Mouse (Mus musculus): ENCODE measurements around the gene Tbc1d22a.

Tbc1d22a gene

DNA sequence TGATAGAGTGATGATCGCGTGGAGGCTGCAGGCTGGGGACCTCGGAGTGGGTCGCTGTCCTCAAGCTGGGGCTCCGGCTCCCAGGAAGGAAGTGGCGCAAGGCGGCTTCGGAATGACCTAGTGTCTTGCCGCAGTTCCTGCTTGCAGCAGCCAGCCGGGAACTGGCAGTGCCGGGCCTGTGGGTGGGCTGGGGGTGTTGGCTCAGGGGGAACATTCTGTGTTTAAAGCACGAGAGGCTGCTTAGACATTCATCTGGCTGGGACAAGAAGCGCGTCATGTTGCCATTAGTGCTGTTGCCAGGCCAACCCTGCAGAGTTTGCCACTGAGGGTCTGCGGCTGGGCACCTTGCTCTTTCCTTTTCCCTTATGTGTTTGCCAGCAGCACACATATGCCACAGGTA is 63.2 kb downstream of the Tbc1d22a start:
- in situ Hi-C loops (cut with MboI), result no loop called here

GRCm38 (mm10) chr15:86279059-86279974 is 65.1 kb downstream of the Tbc1d22a start:
- in situ Hi-C loops (cut with MboI), result no loop called here

DNA sequence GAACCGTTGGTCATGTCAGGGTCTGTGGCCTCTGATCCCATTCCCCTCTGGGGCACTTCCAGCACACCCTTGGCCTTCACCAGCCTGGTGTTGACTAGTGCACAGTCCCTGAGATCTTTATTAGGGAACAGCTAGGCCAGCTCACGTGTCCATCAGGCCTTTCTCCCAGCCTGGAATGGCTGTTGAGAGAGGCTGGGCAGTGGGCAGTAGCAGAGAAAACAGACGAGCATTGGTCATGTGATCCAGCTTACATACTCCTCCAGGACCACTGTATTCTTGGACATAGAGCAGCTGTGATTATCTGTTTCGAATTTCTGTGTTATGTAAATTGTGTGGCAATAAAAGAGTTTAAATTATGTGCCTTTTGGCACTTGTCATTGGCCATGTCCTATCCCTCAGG is 65.9 kb downstream of the Tbc1d22a start:
- in situ Hi-C loops (cut with MboI), result no loop called here

DNA sequence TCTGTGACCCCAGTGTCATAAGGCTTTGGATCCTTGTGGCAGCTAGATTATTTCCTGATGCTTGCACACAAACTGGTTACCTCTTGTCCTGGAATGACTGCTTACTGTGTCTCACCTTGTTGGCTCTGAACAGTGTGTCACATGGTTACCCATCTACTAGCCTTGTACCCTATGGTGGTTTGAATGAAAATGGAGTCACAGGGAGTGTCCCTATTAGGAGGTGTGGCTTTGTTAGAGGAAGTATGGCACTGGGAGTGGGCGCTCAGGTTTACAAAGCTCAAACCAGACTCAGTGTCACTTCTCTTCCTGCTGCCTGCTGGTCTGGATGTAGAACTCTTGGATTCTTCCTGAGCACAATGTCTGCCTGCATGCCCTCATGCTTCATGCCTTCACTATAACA is 69.0 kb downstream of the Tbc1d22a start:
- in situ Hi-C loops (cut with MboI), result no loop called here

GRCm38 (mm10) chr15:86285296-86285695 is 71.0 kb downstream of the Tbc1d22a start:
- in situ Hi-C loops (cut with MboI), result no loop called here

DNA sequence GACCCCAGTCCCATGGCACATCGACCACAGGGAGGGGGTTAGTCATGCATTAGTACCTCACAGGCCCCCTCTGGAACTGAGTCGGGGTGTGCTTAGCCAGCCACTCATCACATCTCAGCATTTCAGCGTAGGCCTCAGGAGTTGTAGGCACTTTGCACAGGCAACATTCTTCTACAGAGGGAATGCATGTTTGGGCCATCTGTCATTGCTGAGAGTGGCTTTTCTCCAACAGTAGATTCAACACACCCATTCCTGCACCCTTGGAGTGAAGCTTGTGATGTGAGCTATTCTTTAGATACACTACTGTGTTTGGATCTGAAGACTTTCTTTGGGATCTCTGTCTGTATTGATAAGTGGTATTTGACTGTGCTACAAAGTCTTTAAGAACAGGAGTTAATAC is 75.8 kb downstream of the Tbc1d22a start:
- in situ Hi-C loops (cut with MboI), result no loop called here

GRCm38 (mm10) chr15:86292288-86292687 is 78.0 kb downstream of the Tbc1d22a start:
- in situ Hi-C loops (cut with MboI), result no loop called here

GRCm38 (mm10) chr15:86294426-86294825 is 80.2 kb downstream of the Tbc1d22a start:
- in situ Hi-C loops (cut with MboI), result no loop called here

DNA sequence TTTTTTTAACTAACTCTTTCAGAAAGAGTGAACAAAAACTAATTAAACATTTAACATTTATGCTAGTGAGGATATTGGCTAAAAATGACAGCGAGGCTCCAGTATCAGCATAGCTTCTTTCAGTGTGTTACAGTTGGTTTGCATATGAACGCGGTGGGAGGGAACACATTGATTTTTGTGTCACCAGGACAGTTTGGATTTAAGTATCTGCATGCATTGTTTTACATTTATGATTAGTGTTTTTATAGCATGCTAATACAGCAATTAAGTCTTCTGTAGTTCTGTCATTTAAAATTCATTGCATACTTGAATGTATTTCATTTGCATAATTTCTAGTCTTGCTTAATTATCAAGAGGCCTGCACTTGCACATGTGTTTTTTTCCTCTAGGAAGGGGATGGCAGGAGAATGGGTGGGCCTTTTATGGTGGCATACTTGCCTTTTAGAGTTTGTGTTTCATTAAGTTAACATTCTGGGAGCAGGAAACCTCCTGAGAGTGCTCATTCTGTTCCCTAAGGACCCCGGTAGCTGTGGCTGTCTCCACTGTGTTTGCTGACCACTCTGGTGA is 81.5 kb downstream of the Tbc1d22a start:
- in situ Hi-C loops (cut with MboI), result no loop called here

DNA sequence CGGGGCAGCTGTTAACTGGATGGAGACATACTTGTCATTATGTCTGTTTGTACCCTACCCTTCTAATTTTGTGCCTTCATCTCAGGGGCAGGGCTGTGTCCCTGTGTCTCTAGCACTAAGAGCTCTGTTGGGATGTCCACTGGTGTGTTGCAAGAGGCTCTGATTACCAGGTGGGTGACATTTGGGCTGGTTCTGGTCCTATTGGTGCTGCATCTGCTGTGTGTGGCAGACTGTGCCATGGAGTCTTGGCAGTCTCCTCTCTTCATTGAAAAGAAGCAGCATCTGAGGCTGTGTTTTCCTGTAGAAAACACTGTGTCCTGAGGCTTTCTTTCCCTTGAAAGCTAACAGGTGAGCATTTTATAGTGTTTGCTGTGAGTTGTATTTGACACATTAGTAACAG is 83.0 kb downstream of the Tbc1d22a start:
- in situ Hi-C loops (cut with MboI), result no loop called here

- in situ Hi-C loops (cut with MboI), result no loop called here
Observed at GRCm38 (mm10) chr15:86303876-86304275, 89.6 kb downstream of the Tbc1d22a start.

DNA sequence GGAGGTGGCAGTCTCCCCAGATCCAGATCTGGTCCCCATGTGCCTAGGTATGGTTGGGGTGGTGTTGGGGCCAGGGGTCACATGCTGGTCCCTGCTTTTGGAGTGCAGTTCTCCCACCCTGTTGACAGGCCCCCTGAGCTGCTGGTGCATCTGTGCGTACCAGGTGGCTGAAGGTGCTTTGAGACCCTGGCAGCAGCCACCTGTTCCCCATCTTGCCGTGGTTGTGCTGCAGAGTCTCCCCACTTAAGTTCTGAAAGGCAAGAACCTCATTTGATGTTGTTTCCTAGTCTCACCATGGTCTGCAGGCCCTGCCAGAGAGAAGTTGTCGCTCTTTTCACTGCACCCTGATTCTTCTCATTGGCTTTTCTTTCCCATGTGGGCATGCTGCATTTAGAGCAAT is 90.6 kb downstream of the Tbc1d22a start:
- in situ Hi-C loops (cut with MboI), result no loop called here

- in situ Hi-C loops (cut with MboI), result no loop called here
Observed at GRCm38 (mm10) chr15:86305290-86305689, 91.0 kb downstream of the Tbc1d22a start.

DNA sequence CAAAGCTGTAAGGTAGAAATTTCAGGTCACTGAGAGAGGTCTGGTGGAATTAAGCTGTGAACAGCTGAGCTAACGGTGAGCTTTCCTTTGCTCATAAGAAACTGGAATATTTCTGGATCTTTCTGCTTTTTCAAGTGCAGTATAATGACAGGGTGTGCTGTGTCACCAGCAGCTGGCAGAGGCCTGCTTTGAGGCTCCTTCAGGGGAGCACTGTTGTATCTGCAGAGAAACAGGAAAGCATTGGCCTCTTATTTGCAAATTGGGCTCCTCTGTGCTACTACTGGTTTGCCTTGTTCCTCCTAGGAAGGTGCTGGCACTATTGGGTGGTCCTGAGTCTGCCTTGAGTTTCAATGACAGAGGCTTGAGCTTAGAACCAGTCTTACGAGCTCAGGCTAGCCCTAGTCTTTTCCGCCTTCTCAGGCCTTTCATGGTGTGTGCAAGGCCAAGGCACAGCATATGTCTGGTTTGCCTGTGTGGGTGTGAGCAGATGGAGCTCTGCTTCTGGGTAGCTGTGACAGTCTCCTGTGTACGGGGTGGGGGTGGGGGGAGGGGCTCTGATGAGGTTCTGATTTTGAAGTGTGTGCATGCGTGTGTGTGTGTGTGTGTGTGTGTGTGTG is 95.1 kb downstream of the Tbc1d22a start:
- in situ Hi-C loops (cut with MboI), result no loop called here

GRCm38 (mm10) chr15:86320803-86321510 is 106.7 kb downstream of the Tbc1d22a start:
- in situ Hi-C loops (cut with MboI), result no loop called here

DNA sequence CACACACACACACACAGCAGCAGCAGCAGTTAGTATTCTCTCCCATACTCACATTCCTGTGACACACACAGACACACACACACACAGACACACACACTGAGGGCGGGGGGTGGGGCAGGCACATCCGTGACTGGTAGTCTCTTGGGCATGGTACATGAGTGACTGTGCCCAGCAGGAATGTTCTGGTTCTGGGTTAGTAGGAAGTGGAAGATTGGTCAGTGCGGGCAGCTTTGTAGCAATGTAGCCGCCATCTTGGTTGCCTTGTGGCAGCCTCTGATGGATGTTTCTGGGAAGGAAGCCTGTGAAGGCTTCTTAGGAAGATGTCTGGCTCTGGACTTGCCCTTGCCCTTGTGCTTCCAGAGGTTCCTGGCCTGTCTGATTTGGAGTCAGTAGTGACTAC is 112.1 kb downstream of the Tbc1d22a start:
- in situ Hi-C loops (cut with MboI), result no loop called here

DNA sequence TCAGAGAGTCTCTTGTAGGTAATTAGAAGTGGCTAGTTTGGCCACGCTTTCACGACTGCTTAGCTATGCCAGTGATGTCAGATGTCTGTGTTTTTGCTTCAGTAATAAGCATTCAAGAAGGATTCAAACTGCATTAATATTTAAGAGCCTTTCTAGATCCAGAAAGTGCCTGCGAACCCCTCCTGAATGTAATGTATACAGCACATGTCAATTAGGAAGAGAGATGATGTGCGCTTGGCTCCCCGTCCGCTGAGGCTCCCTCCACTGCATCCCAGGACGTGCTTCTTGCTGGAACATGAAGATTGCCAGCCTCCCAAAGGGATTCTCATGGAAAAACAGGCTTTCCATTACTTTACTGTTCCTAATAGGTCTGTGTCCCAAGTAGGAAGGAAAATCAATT is 115.7 kb downstream of the Tbc1d22a start:
- in situ Hi-C loops (cut with MboI), result no loop called here

GRCm38 (mm10) chr15:86330454-86330853 is 116.2 kb downstream of the Tbc1d22a start:
- in situ Hi-C loops (cut with MboI), result no loop called here

DNA sequence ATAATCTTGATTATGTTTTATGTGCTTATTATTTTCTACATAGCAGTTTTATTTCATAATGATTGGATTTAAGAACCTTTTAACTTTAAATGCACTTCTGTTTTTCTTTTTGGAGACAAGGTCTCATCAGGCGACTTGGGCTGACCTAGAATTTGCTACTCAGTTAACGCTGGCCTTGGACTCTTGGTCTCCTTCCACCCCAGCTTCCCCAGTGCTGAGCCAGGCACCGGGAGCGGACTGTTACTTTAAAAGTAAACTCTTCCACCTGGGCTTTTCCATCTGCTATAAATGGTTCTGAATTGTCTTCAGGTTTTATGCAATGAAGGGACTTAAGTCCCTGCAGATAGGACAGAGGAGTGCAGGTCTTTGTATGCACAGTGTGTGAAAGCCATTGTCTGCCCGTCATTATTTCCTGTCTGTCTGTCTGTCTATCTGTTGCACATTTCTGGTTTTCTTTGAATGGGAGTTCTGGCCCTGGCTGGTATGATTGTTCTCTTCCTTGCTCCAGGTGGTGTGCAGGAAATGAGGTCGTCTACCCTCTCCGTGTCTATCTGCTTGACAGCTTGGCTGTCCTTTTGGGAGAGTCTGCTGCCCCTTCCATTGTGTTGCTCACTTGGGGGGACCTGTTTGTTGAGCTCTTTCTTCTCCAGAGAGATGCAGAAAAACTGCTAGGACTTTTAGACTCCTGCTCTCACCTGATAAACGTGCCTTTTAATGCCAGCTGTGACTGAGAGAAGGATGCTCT is 117.4 kb downstream of the Tbc1d22a start:
- in situ Hi-C loops (cut with MboI), result no loop called here

DNA sequence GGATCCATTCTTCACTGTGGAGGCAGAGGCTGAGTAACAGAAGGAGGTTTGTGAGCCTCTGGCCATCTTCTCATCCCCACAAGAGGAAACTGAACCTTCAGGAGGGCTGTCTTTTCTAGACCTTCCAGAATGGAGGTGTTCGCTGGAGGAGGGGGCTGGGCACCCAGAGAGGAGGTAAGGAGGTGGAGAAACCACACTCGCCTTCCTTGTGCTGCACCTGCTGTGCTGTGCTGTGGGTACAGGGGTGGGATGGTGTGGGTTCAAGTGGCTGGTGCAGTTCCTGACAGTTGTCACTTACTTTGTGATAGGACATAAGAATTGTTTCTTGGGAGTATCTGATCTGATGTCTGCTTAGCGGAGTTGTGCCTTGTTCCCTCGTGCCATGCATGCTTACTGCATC is 118.9 kb downstream of the Tbc1d22a start:
- in situ Hi-C loops (cut with MboI), result no loop called here

DNA sequence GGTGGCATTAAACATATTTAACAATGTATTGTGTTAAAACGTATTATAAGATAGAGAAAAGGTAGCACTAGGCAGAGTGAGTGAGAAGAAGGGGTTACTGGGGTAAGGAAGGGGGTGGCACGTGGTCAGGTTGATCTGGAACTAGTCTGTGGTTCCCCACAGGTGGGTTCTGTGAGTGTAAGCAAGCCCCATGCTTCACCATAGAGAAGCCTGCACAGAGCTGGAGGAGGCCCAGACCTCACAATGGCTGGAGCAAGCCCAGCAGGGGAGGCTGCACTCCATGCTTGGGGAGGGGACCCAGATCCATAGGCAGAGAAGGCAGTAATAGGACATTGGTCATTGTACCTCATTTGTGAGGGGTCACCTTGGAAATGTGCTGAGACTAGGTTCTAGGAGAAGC is 119.3 kb downstream of the Tbc1d22a start:
- in situ Hi-C loops (cut with MboI), result no loop called here

GRCm38 (mm10) chr15:86334276-86334675 is 120.0 kb downstream of the Tbc1d22a start:
- in situ Hi-C loops (cut with MboI), result no loop called here

Measured in mature B cell (primary cell).